Mouse (Mus musculus) erythroblast, embryonic 14.5 days (primary cell): ENCODE measurements around the gene Ewsr1. TPM values are rescaled to one million over a fixed set of nuclear protein-coding genes. Genes with fewer than 3 reads are reported as not detected.
"Not testable (repeated sequence)": the region's sequence is repeated elsewhere in the genome, so short reads cannot be mapped to it uniquely, and the experiment has no call there.

Source experiments
- H3K27me3 ChIP-seq: 2 replicates; pipeline ENCODE4 v1.6.1; 2012; ENCODE audit warnings: inconsistent platforms; ENCODE audit not compliant: control insufficient read depth
- H3K36me3 ChIP-seq: 2 replicates; pipeline ENCODE4 v1.6.1; 2012; ENCODE audit warnings: mild to moderate bottlenecking, inconsistent platforms; ENCODE audit not compliant: control insufficient read depth
- H3K4me1 ChIP-seq: 2 replicates; pipeline ENCODE4 v1.6.1; 2012; ENCODE audit warnings: inconsistent platforms; ENCODE audit not compliant: control insufficient read depth
- H3K4me3 ChIP-seq: replicated peaks from 2 replicates; pipeline ENCODE3; 2012; ENCODE audit warnings: moderate library complexity, mild to moderate bottlenecking, inconsistent platforms
- H3K9me3 ChIP-seq: 2 replicates; pipeline ENCODE4 v1.6.1; 2012; ENCODE audit warnings: low read length, inconsistent platforms, mixed read lengths; ENCODE audit not compliant: control insufficient read depth
- GATA1 ChIP-seq: IDR thresholded peaks from 2 replicates; pipeline ENCODE4 v1.6.1; 2012; ENCODE audit warnings: low read length, inconsistent platforms, mixed read lengths
- TAL1 ChIP-seq: IDR thresholded peaks from 3 replicates; pipeline ENCODE4 v1.6.1; 2012; ENCODE audit warnings: low read length, inconsistent platforms, mixed read lengths
- polyA plus RNA-seq: library from polyadenylated mRNA; stranded (reverse); fragments of >175 nt; gene quantifications from 2 replicates; pipeline ENCODE4 v1.2.3, GENCODE M21; 2012

Gene Ewsr1
- polyA plus RNA-seq, 1 experiment = 171 TPM

GRCm38 (mm10) chr11:5100283-5100682 lies 1.2 kb upstream of the Ewsr1 start:
- H3K36me3 ChIP-seq = peaks cover 52% of the 10 kb centered on the region
- peaks cover 51% of the 10 kb centered on the region for H3K4me1 ChIP-seq
- no peaks in the 10 kb centered on the region for H3K27me3 ChIP-seq
- TF ChIP-seq GATA1 (no peak), TAL1 (no peak)
- H3K9me3 ChIP-seq = no peaks in the 10 kb centered on the region
- peak overlapping the region; percentile 100 for H3K4me3 ChIP-seq

- Histone ChIP-seq H3K4me1 (peaks cover 52% of the 10 kb centered on the region), H3K4me3 (peak overlapping the region; percentile 100), H3K27me3 (no peaks in the 10 kb centered on the region), H3K9me3 (no peaks in the 10 kb centered on the region), H3K36me3 (peaks cover 51% of the 10 kb centered on the region)
- no peak for TF ChIP-seq GATA1
- no peak for TF ChIP-seq TAL1
Measured at GRCm38 (mm10) chr11:5099576-5100183, 614 bp upstream of the Ewsr1 start.

- H3K27me3 ChIP-seq = no peaks in the 10 kb centered on the region
- H3K4me3 ChIP-seq = peak overlapping the region; percentile 100
- TF ChIP-seq TAL1 = no peak
- TF ChIP-seq GATA1 = no peak
- peaks cover 51% of the 10 kb centered on the region for H3K36me3 ChIP-seq
- H3K4me1 ChIP-seq = peaks cover 54% of the 10 kb centered on the region
- H3K9me3 ChIP-seq = no peaks in the 10 kb centered on the region
Measured at GRCm38 (mm10) chr11:5098035-5098735, 881 bp downstream of the Ewsr1 start.

- Histone ChIP-seq H3K27me3 (no peaks in the 10 kb centered on the region), H3K4me3 (peak overlapping the region; percentile 100), H3K9me3 (no peaks in the 10 kb centered on the region), H3K36me3 (peaks cover 61% of the 10 kb centered on the region), H3K4me1 (peaks cover 45% of the 10 kb centered on the region)
- TF ChIP-seq GATA1 (no peak), TAL1 (no peak)
Measured at GRCm38 (mm10) chr11:5096480-5097020, 2.5 kb downstream of the Ewsr1 start.

GRCm38 (mm10) chr11:5095877-5096276 lies 3.2 kb downstream of the Ewsr1 start:
- TF ChIP-seq GATA1 = no peak
- no peak for TF ChIP-seq TAL1
- no peaks in the 10 kb centered on the region for H3K9me3 ChIP-seq
- no peaks in the 10 kb centered on the region for H3K27me3 ChIP-seq
- H3K36me3 ChIP-seq = peaks cover 63% of the 10 kb centered on the region
- peaks cover 39% of the 10 kb centered on the region for H3K4me1 ChIP-seq
- H3K4me3 ChIP-seq = peak overlapping the region; percentile 100

- no peak overlapping the region for H3K4me3 ChIP-seq
- no peaks in the 10 kb centered on the region for H3K9me3 ChIP-seq
- H3K27me3 ChIP-seq = no peaks in the 10 kb centered on the region
- TF ChIP-seq GATA1 (no peak), TAL1 (no peak)
- H3K4me1 ChIP-seq = peaks cover 19% of the 10 kb centered on the region
- peaks cover 95% of the 10 kb centered on the region for H3K36me3 ChIP-seq
Measured at GRCm38 (mm10) chr11:5091706-5092105, 7.4 kb downstream of the Ewsr1 start.

GRCm38 (mm10) chr11:5089147-5089546 lies 9.9 kb downstream of the Ewsr1 start:
- no peaks in the 10 kb centered on the region for H3K9me3 ChIP-seq
- TF ChIP-seq TAL1 = no peak
- TF ChIP-seq GATA1 = no peak
- no peak overlapping the region for H3K4me3 ChIP-seq
- H3K36me3 ChIP-seq = peaks cover 100% of the 10 kb centered on the region
- H3K4me1 ChIP-seq = peaks cover 4% of the 10 kb centered on the region
- no peaks in the 10 kb centered on the region for H3K27me3 ChIP-seq

GRCm38 (mm10) chr11:5076843-5077242 lies 22.2 kb downstream of the Ewsr1 start:
- H3K9me3 ChIP-seq = not testable (repeated sequence)
- H3K36me3 ChIP-seq = peaks cover 92% of the 10 kb centered on the region

GRCm38 (mm10) chr11:5075760-5076159 lies 23.3 kb downstream of the Ewsr1 start:
- Histone ChIP-seq H3K27me3 (no peaks in the 10 kb centered on the region), H3K36me3 (peaks cover 92% of the 10 kb centered on the region), H3K4me1 (no peaks in the 10 kb centered on the region), H3K4me3 (no peak overlapping the region), H3K9me3 (no peaks in the 10 kb centered on the region)
- TF ChIP-seq GATA1 = no peak
- no peak for TF ChIP-seq TAL1

More at GRCm38 (mm10) chr11:5076843-5077242, 22.2 kb downstream of the Ewsr1 start:
- H3K27me3 ChIP-seq, H3K4me3 ChIP-seq, H3K4me1 ChIP-seq: not testable (repeated sequence)
